Mouse (Mus musculus) MEL (cell line): ENCODE measurements around the gene Dpysl5. TPM values are rescaled to one million over a fixed set of nuclear protein-coding genes. Genes with fewer than 3 reads are reported as not detected.

Experiments used
- DNase-seq: peaks from one replicate; pipeline ENCODE4 v3.0.0; 2011; ENCODE audit warnings: low read depth, low spot score
- H3K27ac ChIP-seq: 2 replicates; pipeline ENCODE4 v1.5.1; 2012; ENCODE audit warnings: low read depth, mild to moderate bottlenecking, control low read depth, low read length, moderate library complexity; ENCODE audit not compliant: control insufficient read depth
- H3K27me3 ChIP-seq, 2 experiments: fragments of 150-350 bp in 1 of 2; sonication (generic) in 1 of 2; 2 replicates each; pipeline ENCODE4 v1.6.1; 2012; ENCODE audit warnings: low read length in 2 of 2, mild to moderate bottlenecking in 2 of 2, improper control_type of control experiment in 1 of 2, moderate library complexity in 1 of 2; ENCODE audit not compliant: insufficient read depth in 2 of 2, control insufficient read depth in 1 of 2
- H3K36me3 ChIP-seq, 2 experiments: 2 replicates each; pipeline ENCODE4 v1.6.1; 2012 to 2014; ENCODE audit warnings: low read length in 2 of 2, improper control_type of control experiment in 1 of 2, inconsistent platforms in 1 of 2, mild to moderate bottlenecking in 1 of 2; ENCODE audit not compliant: insufficient read depth in 2 of 2, control insufficient read depth in 1 of 2
- H3K4me1 ChIP-seq, 2 experiments: fragments of 150-350 bp in 1 of 2; sonication (generic) in 1 of 2; 2 replicates each; pipeline ENCODE4 v1.6.1; 2012; ENCODE audit warnings: low read length in 2 of 2, improper control_type of control experiment in 1 of 2, mild to moderate bottlenecking in 1 of 2; ENCODE audit not compliant: insufficient read depth in 2 of 2, control insufficient read depth in 1 of 2
- H3K4me3 ChIP-seq, 2 experiments: fragments of 150-350 bp in 1 of 2; sonication (generic) in 1 of 2; 2 replicates each; pipeline ENCODE4 v1.5.1; 2012; ENCODE audit warnings: low read depth in 2 of 2, low read length in 2 of 2, mild to moderate bottlenecking in 2 of 2, moderate library complexity in 2 of 2, control low read depth in 1 of 2, improper control_type of control experiment in 1 of 2; ENCODE audit not compliant: control insufficient read depth in 1 of 2, insufficient read depth in 1 of 2
- H3K79me2 ChIP-seq: 2 replicates; pipeline ENCODE4 v1.6.1; 2012; ENCODE audit warnings: mild to moderate bottlenecking, low read length, moderate library complexity; ENCODE audit not compliant: control insufficient read depth, poor library complexity, insufficient read depth
- H3K9ac ChIP-seq: 2 replicates; pipeline ENCODE4 v1.6.1; 2012; ENCODE audit warnings: low read depth, mild to moderate bottlenecking, control low read depth, low read length, moderate library complexity; ENCODE audit not compliant: control insufficient read depth, poor library complexity, severe bottlenecking
- H3K9me3 ChIP-seq: fragments of 150-350 bp; sonication (generic); replicated peaks from 2 replicates; pipeline ENCODE4 v1.6.1; 2012; ENCODE audit warnings: mild to moderate bottlenecking, low read length, improper control_type of control experiment, moderate library complexity; ENCODE audit not compliant: insufficient read depth
- BHLHE40 ChIP-seq: IDR thresholded peaks from 2 replicates; pipeline ENCODE4 v1.6.1; 2012; ENCODE audit warnings: low read depth, mild to moderate bottlenecking, inconsistent platforms, low read length, improper control_type of control experiment, borderline replicate concordance
- CHD1 ChIP-seq: IDR thresholded peaks from 2 replicates; pipeline ENCODE4 v1.6.1; 2012; ENCODE audit warnings: low read depth, mild to moderate bottlenecking, inconsistent platforms, low read length, improper control_type of control experiment
- CHD2 ChIP-seq: IDR thresholded peaks from 2 replicates; pipeline ENCODE4 v1.6.1; 2011; ENCODE audit warnings: low read length, improper control_type of control experiment
- ELF1 ChIP-seq: IDR thresholded peaks from 2 replicates; pipeline ENCODE4 v1.6.1; 2014; ENCODE audit warnings: low read depth, mild to moderate bottlenecking, inconsistent platforms, low read length, improper control_type of control experiment, moderate library complexity
- ETS1 ChIP-seq: IDR thresholded peaks from 2 replicates; pipeline ENCODE4 v1.6.1; 2012; ENCODE audit warnings: low read depth, mild to moderate bottlenecking, inconsistent platforms, low read length, improper control_type of control experiment, moderate library complexity
- HCFC1 ChIP-seq: IDR thresholded peaks from 2 replicates; pipeline ENCODE4 v1.6.1; 2012; ENCODE audit warnings: low read depth, mild to moderate bottlenecking, inconsistent platforms, low read length, improper control_type of control experiment, moderate library complexity
- JUND ChIP-seq: IDR thresholded peaks from 2 replicates; pipeline ENCODE4 v1.6.1; 2011; ENCODE audit warnings: low read depth, mild to moderate bottlenecking, improper control_type of control experiment, low read length
- MAFK ChIP-seq: IDR thresholded peaks from 2 replicates; pipeline ENCODE4 v1.6.1; 2011; ENCODE audit warnings: low read depth, mild to moderate bottlenecking, low read length, improper control_type of control experiment, borderline replicate concordance
- MEF2A ChIP-seq: IDR thresholded peaks from 2 replicates; pipeline ENCODE4 v1.6.1; 2014; ENCODE audit warnings: low read depth, mild to moderate bottlenecking, inconsistent platforms, low read length, improper control_type of control experiment; ENCODE audit not compliant: poor library complexity, insufficient replicate concordance, severe bottlenecking; ENCODE audit errors: extremely low read depth
- NRF1 ChIP-seq: IDR thresholded peaks from 2 replicates; pipeline ENCODE4 v1.6.1; 2014; ENCODE audit warnings: low read depth, mild to moderate bottlenecking, inconsistent platforms, low read length, improper control_type of control experiment, moderate library complexity; ENCODE audit not compliant: poor library complexity, insufficient read depth, severe bottlenecking
- RCOR1 ChIP-seq: IDR thresholded peaks from 2 replicates; pipeline ENCODE4 v1.6.1; 2012; ENCODE audit warnings: low read depth, mild to moderate bottlenecking, inconsistent platforms, low read length, improper control_type of control experiment
- SMC3 ChIP-seq: IDR thresholded peaks from 2 replicates; pipeline ENCODE4 v1.6.1; 2011; ENCODE audit warnings: low read depth, low read length, improper control_type of control experiment
- TCF12 ChIP-seq: IDR thresholded peaks from 2 replicates; pipeline ENCODE4 v1.6.1; 2014; ENCODE audit warnings: low read depth, mild to moderate bottlenecking, inconsistent platforms, low read length, improper control_type of control experiment, moderate library complexity
- UBTF ChIP-seq: IDR thresholded peaks from 2 replicates; pipeline ENCODE4 v1.6.1; 2012; ENCODE audit warnings: low read depth, mild to moderate bottlenecking, inconsistent platforms, low read length, improper control_type of control experiment, moderate library complexity, borderline replicate concordance; ENCODE audit not compliant: insufficient read depth
- USF1 ChIP-seq: IDR thresholded peaks from 2 replicates; pipeline ENCODE4 v1.6.1; 2014; ENCODE audit warnings: low read depth, mild to moderate bottlenecking, inconsistent platforms, low read length, improper control_type of control experiment, moderate library complexity
- USF2 ChIP-seq, 2 experiments: IDR thresholded peaks; 2 replicates each; pipeline ENCODE4 v1.6.1; 2011 to 2012; ENCODE audit warnings: improper control_type of control experiment in 2 of 2, low read length in 2 of 2, borderline replicate concordance in 1 of 2, inconsistent platforms in 1 of 2, low read depth in 1 of 2, mild to moderate bottlenecking in 1 of 2; ENCODE audit not compliant: insufficient read depth in 1 of 2
- polyA plus RNA-seq, 2 experiments: library from polyadenylated mRNA; stranded (reverse) in 1 of 2; unstranded in 1 of 2; fragments of >175 nt in 1 of 2; fragments of >200 nt in 1 of 2; gene quantifications; 2 replicates each; pipeline versions ENCODE4 v1.2.1 to v1.2.4; 2012; ENCODE audit warnings: low replicate concordance in 2 of 2, low read depth in 1 of 2; ENCODE audit not compliant: insufficient read length in 2 of 2, insufficient read depth in 1 of 2, missing spikeins in 1 of 2
- total RNA-seq: library from RNA; depleted of rRNA; stranded (reverse); fragments of 300-350 nt; gene quantifications from 2 replicates; pipeline ENCODE4 v1.2.3, GENCODE M21; 2012

Gene Dpysl5
- total and polyA plus RNA-seq, 3 experiments, result not detected

DNA sequence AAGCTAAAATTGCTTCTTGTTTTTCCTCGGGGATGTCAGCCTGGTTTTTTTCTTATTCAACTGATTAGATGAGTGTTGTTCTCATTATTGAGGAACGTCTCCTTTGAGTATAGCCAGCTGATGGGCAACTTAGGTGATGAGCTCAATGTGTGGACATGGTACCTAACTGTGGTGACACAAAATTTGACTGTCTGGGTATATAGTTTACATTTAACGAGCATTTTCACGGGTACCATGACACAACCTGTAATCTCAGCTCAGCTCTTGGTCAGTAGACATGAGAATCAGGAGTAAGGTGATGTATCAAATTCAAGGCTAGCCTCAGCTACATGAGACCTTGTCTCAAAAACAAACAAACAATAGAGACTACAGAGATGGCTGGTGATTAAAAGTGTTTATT is 6.1 kb downstream of the Dpysl5 start:
- H3K4me1 ChIP-seq, result no peaks in the 10 kb centered on the region
- H3K27ac ChIP-seq, result no peak overlapping the region
- H3K9ac ChIP-seq, result no peak overlapping the region
- H3K4me3 ChIP-seq, result no peak overlapping the region
- DNase-seq, result no peak
- H3K79me2 ChIP-seq, result no peaks in the 10 kb centered on the region
- no peaks in the 10 kb centered on the region for H3K36me3 ChIP-seq
- TF ChIP-seq USF1 (no peak), RCOR1 (no peak), MAFK (no peak), CHD2 (no peak), TCF12 (no peak), MEF2A (no peak), BHLHE40 (no peak), ELF1 (no peak), SMC3 (no peak), NRF1 (no peak), UBTF (no peak)
- H3K27me3 ChIP-seq, result peaks cover 8 to 9% of the 10 kb centered on the region in 2 experiments
- no peaks in the 10 kb centered on the region for H3K9me3 ChIP-seq

DNA sequence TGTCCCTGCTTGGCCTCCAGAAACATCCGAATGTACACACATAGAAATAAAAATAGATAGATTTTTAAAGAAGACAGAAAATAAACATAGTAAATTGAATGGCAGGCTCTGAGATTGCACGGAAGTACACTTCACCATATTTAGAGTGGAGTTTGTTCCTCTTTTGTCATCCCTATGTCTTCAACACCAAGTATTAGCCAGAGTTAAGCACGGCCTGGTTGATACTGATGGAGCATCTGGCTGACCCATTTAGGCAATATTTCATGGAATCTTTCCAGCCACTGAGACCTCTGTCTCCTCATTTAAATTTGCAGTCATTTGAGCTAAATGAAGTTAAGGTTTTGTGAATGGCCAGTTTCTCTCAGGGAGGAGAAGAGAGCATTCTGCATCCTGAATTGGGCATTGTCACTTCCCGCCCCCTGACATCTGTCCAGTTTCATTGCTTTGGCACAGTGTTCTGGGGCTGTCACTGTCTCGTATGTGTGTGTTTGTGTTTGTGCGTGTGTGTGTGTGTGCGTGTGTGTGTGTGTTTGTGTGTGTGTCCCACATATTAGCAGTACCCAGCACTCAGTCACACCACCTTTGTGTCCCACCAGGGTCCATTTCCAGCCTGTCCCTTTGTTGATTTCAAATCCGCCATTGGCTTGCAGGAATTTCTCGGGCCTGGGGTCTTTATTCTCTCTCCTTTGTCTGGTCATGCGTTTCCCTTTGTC is 6.8 kb downstream of the Dpysl5 start:
- Histone ChIP-seq H3K27ac (no peak overlapping the region), H3K9ac (no peak overlapping the region), H3K4me3 (no peak overlapping the region), H3K36me3 (no peaks in the 10 kb centered on the region), H3K27me3 (peaks cover 11 to 14% of the 10 kb centered on the region in 2 experiments), H3K4me1 (no peaks in the 10 kb centered on the region), H3K9me3 (no peaks in the 10 kb centered on the region), H3K79me2 (no peaks in the 10 kb centered on the region)
- DNase-seq, result no peak
- no peak for TF ChIP-seq MEF2A
- no peak for TF ChIP-seq USF2 (IDR thresholded peaks at IDR 0.05; ENCODE audit: borderline replicate concordance in 1 of 2, insufficient read depth in 1 of 2, low read depth in 1 of 2, low read length in 2 of 2)
- no peak for TF ChIP-seq ETS1
- no peak for TF ChIP-seq NRF1
- TF ChIP-seq JUND, result no peak
- no peak for TF ChIP-seq BHLHE40
- TF ChIP-seq CHD1, result no peak
- TF ChIP-seq HCFC1, result no peak
